Mouse (Mus musculus): ENCODE measurements around the gene 1700001L19Rik. TPM values are rescaled to one million over a fixed set of nuclear protein-coding genes. Genes with fewer than 3 reads are reported as not detected.
A peak's percentile ranks its signal among the peaks of the same experiment; 100 is the strongest.

Gene 1700001L19Rik
- total RNA-seq (2015) (not detected in 2 replicates), total RNA-seq (2017) (not detected in 2 replicates)

- ATAC-seq (replicated peaks; ENCODE audit: poor library complexity), result no peak
Observed at GRCm38 (mm10) chr13:68597199-68597598, at the start of gene 1700001L19Rik. Gene 1700001L19Rik, plus strand, starts transcription at chr13:68597421.

DNA sequence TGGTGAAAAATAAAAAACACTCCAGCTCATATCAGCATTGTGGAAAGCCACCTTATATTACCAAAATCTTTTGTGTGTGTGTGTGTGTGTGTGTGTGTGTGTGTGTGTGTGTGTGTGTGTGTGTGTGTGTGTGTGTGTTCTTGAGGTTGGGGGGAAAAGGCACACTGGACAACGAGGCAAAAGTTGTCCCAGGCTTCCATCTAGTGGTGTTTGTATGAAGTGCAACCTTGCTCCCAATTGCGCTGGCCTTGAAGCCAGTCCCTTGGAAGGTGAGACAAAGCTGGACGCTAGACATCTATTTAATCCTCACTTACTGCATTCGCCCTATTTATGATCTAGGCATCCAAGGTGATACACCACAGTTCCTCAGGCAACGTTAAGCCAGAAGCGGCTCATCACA lies 43.8 kb upstream of the 1700001L19Rik start:
- peak; percentile 64; the same call in 1 of the 2 replicates for ATAC-seq (replicated peaks; ENCODE audit: poor library complexity)

- ATAC-seq (replicated peaks; ENCODE audit: poor library complexity), result no peak
Observed at GRCm38 (mm10) chr13:68568110-68568509, 29.1 kb upstream of the 1700001L19Rik start.

DNA sequence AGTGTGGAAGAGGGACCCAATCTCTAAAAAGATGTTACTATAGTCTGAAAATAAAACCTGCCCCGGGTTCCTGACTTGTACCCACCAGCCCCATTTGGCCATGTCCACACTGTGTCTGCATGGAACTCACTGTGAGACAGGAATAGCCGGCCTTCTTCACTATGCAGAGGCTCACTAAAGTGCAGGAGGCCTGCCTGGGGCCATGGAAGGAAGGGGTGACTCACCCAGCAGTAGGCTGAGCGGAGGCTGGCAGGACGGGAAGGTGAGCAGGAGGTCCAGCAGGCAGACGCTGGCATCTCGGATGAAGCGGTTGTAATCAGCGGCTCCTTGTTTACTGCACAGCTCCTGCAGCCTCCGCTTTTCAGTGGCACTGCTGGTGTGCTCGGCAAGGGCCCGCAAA lies 28.7 kb upstream of the 1700001L19Rik start:
- ATAC-seq (replicated peaks; ENCODE audit: poor library complexity), result no peak

GRCm38 (mm10) chr13:68569589-68570336 lies 27.5 kb upstream of the 1700001L19Rik start:
- peak; percentile 91 for ATAC-seq (replicated peaks; ENCODE audit: poor library complexity)

DNA sequence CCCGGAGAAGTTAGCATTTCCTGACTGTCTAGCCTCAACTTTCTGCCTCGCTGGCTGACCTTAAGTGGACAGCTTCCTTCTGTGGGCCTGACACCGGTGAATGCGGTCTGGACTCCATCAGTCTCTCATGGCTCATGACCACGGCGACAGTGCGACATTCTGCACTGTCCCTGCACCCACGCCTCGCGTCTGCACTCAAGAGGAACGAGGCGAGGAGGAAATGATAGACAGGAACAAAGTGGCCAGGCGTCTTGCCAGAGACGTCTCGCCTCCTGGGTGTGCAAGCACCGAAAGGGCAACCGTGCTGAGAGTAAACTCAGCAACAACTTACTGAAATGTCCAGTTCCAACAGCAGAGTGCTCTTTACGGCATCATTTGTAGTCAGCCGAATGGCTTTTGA lies 25.0 kb upstream of the 1700001L19Rik start:
- ATAC-seq (replicated peaks; ENCODE audit: poor library complexity), result no peak

- ATAC-seq (replicated peaks; ENCODE audit: poor library complexity), result no peak
Observed at GRCm38 (mm10) chr13:68572966-68573913, 24.0 kb upstream of the 1700001L19Rik start.

DNA sequence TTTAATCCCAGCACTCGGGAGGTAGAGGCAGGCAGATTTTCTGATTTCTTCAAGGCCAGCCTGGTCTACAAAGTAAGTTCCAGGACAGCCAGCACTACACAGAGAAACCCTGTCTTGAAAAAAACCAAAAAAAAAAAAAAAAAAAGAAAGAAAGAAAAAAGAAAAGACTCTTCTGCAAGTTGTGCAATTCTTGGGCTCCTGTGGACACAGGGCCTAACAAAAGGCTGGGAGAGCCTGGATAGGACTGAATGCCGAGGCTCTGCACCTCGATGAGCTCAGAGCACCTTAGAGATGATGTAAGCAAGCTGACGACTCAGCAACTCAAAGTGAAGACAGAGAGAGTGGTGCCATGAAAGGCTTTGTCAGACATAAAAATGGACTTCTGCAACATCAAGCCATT lies 22.8 kb upstream of the 1700001L19Rik start:
- no peak for ATAC-seq (replicated peaks; ENCODE audit: poor library complexity)

GRCm38 (mm10) chr13:68577945-68578344 lies 19.3 kb upstream of the 1700001L19Rik start:
- ATAC-seq (replicated peaks; ENCODE audit: poor library complexity), result no peak

DNA sequence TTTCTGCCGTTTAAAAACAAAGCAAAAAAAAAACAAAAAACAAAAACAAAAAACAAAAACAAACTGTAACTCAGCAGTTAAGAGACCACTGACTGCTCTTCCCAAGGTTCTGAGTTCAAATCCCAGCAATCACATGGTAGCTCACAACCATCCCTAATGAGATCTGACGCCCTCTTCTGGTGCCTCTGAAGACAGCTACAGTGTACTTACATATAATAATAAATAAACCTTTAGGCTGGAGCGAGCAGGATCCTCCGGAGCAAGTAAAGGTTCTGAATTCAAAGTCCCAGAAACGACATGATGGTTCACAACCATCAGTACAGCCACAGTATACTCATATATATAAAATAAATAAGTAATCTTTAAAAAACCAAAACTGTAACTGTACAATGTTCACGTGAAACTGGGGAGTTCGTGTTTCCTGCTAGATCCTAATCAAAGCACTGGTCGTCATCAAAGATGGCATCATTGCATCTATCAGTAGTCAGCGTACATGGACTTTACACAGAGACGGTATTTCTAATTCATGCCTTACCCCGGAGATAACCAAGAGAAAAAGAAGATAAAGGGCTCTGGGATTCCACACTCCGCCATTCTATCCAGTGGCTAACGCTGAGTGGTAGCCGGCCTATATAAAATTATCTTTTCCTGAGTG lies 16.0 kb upstream of the 1700001L19Rik start:
- 0 out of 2 replicates have a peak, but pooled peaks have one; percentile 15 for ATAC-seq (replicated peaks; ENCODE audit: poor library complexity)

DNA sequence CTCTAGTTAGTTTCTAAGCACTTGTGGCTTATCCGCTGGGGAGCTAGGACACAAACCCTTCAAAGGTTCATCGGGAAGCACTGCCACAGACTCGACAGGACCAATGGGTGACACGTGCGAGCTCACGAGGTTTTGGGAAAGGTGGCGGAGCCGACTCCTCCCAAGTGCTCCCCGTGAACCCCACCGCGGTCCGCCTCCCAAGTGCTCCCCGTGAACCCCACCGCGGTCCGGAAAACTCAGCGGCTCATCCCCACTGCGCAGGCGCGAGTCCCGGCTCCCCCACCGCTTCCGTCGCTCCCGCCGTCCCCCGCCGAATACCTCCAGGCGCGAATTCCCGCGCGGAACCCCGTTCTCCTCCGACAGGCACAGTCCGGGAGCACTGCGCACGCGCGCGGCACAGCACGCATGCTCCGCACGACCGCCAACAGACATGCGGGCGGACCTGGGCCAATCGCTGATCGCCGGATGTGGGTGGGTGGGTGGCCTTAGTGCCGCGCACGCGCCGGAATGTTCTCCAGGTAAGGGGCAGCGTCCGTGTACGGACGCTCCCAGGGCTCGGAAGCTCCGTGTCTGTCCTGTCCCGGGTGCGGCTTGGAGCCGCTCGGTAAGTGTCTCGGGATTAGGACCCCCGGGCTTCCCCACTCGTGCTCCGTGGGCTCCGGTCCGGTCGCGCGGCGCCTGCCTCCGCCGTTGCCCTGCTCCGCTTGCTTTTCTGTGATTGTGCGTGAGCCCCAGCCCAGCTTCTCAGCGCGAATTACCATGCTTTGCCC lies 15.3 kb upstream of the 1700001L19Rik start, which contains the start of the genes Mtrr and Fastkd3:
Gene Mtrr, minus strand, starts transcription at position 403 of the 770 bp plus-strand sequence.
Gene Fastkd3, plus strand, starts transcription at position 488 of the 770 bp plus-strand sequence.
- ATAC-seq (replicated peaks; ENCODE audit: poor library complexity), result peak; percentile 91

GRCm38 (mm10) chr13:68582517-68582780 lies 14.8 kb upstream of the 1700001L19Rik start:
- no peak for ATAC-seq (replicated peaks; ENCODE audit: poor library complexity)

GRCm38 (mm10) chr13:68583961-68584360 lies 13.3 kb upstream of the 1700001L19Rik start:
- no peak for ATAC-seq (replicated peaks; ENCODE audit: poor library complexity)

- no peak for ATAC-seq (replicated peaks; ENCODE audit: poor library complexity)
Observed at GRCm38 (mm10) chr13:68585441-68585840, 11.8 kb upstream of the 1700001L19Rik start.

DNA sequence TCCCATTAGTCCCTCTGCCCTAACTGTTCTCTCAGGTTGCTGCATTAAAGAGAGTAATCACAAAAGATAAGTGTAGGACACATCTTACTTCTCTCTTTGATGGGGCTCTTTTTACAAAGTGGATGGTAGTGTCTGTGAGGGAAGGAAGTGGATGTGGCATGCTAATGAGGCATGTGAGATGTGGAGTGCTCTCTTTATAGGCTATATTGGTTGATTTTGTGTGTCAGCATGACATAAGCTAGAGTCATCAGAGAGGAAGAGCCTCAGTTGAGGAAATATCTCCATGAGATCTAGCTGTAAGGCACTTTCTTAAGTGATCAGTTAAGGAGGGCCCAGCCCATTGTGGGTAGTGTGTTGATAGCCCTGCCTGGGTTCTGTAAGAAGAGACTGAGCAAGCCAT lies 8.9 kb upstream of the 1700001L19Rik start:
- ATAC-seq (replicated peaks; ENCODE audit: poor library complexity), result no peak

GRCm38 (mm10) chr13:68593797-68594196 lies 3.4 kb upstream of the 1700001L19Rik start:
- peak; percentile 48; the same call in 1 of the 2 replicates for ATAC-seq (replicated peaks; ENCODE audit: poor library complexity)

DNA sequence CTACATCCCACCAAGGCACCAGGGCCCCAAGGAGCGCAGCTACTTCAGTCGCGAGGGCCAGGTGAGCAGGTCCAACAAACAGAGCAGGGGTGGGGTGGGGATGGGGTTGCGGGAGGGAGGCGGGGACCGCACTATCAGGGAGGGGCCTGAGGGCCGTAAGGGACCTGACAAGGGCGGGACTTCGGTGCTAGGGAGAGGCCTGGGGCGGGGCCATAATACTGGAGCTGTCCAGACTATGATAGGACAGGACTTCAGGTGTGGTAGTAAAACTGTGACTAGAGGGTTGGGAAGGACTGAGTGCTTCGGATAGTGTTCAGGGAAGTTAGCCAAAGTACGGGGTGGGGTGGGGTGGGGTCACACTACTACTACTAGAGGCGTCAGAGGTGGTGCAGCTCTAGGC lies 446 bp downstream of the 1700001L19Rik start:
- ATAC-seq (replicated peaks; ENCODE audit: poor library complexity), result peak; percentile 50

GRCm38 (mm10) chr13:68598953-68599352 lies 1.7 kb downstream of the 1700001L19Rik start:
- no peak; the same call in 1 of the 2 replicates for ATAC-seq (replicated peaks; ENCODE audit: poor library complexity)

GRCm38 (mm10) chr13:68601184-68601583 lies 4.0 kb downstream of the 1700001L19Rik start:
- peak; percentile 35; the same call in 1 of the 2 replicates for ATAC-seq (replicated peaks; ENCODE audit: poor library complexity)

DNA sequence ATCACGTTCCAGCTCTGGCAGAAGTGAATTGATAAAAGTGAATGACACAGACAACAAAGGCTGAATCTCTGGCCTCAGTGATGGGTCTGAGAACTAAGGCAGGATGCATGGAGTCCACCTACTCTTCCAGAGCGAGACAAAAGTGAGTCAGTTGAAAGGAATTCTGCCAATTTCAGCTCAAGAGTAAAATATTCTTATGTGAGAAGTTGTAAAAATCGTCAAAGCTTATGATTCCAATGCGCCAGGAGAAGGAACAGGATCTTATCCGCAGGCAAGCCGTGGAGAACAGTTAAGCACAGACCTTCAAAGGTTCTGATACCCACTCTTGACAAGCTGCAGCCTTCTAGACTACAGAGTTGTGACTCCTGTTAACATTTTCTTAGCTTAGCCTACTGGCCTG lies 5.9 kb downstream of the 1700001L19Rik start:
- no peak for ATAC-seq (replicated peaks; ENCODE audit: poor library complexity)
